Mouse (Mus musculus): ENCODE measurements around the gene Mtch2.
A peak's percentile ranks its signal among the peaks of the same experiment; 100 is the strongest.
"Not testable (repeated sequence)": the region's sequence is repeated elsewhere in the genome, so short reads cannot be mapped to it uniquely, and the experiment has no call there.

The Mtch2 gene

DNA sequence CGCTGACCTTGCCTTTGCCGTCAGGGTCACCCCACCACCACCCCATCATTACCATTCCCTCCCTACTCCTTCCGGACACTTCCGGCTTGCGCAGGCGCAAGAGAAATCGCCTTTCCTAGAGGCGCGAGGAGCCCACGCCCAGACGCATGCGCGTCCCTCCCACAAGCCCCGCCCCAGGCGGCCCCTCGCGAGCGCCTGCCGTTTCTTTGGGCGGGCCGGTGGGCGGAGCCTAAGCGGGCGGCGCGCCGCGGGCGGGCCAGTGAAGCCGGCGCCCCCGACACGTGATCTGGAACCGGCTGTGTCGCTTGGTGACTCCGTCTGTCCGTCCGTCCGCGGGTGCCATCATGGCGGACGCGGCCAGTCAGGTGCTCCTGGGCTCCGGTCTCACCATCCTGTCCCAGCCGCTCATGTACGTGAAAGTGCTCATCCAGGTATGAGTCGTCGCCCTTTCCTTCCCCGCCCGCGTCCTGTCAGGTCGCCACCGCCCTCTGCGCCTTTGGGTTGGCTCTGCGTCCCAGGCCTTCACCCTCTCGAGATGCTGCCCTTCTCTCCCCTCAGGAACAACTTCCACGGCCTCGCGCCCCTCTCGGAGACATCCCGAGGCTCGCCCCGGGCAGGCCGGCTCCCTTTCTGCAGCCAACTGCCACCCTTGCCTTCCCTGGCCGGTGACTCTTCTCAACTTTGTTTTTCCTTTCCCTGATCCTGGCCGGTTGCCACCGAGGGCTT, at the start of gene Mtch2:
Gene Mtch2 (plus strand): TSS at position 201 of the 726 bp plus-strand sequence.
- peak; percentile 99 for DNase-seq (ENCODE audit: low read depth, low spot score)

DNA sequence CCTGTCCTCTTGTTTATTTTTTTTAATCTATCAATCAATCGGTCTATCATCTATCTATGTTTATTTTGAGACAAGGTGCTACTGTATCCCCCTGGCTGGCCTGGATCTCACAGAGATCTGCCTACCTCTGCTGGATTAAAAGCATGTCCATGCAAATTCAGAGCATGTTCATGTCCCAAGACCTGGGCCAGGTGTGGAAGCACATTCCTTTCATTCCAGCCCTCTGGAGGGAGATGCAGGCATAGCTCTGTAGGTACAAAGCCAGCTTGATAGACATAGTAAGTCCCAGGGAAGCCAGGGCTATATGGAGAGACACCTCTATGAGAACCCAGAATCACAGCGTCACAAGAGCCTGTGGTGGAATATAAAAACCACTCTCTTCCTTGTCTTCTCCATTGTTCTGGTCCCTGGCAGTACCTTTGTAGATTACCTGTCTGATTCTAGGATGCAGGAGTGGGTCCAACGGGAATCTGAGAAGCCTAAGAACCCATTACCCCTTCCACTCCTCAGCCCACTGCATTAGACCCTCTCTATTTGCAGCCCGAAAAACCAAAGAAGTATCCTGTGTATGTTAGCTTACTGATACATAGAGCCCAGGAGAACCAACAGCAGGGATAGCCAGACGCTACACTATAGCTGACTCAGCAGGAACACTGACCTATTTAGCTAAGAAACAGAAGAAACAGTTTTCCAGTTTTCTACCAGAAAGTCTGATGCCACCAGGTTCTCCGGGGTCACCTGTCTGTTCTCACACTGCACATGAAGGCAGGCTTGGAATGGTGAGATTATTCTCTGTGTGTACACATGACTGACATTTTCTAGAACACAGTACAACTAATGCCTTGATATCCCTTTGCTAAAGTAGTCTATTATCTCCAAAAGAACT, 38.5 kb upstream of the Mtch2 start:
- DNase-seq (ENCODE audit: low read depth, low spot score), result no peak

DNA sequence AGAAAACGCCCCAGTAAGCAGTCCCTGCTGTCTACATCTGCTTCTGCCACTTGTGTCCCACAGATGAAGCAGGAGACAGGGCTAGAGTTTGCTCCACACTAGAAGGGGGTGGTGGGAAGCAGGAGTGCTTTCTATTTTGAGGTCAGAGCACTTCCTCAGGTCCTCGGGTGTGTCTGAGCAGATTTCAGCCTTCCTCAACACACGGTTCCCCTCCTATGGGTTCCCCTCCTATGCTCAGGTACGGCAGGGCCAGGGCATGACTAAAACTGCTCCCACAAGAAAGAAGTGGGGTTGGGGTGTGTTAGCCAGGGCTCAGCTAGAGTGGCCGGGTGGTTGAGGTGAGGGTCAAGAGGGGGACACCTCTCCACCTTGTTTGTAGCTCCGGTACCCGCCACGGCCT, 36.2 kb upstream of the Mtch2 start:
- no peak for DNase-seq (ENCODE audit: low read depth, low spot score)

DNA sequence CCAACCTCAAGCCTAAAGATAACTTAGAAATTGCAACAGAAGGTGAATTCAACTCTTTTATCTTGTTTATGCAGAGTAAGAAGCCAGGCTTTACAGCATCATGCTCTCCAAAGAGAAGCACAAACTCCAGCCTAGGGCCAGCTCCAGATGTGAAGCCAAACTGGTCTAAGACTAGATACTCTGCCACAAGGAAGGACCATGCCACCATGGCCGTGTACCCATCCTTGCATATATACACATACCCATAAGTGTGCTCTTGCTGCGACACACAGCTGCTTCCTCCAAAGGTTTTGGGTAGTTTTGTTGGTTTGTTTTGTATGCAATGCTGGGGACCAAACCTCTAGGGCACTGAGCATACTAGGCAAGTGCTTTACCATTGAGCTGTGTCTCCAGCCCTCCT, 31.7 kb upstream of the Mtch2 start:
- DNase-seq (ENCODE audit: low read depth, low spot score), result no peak

DNA sequence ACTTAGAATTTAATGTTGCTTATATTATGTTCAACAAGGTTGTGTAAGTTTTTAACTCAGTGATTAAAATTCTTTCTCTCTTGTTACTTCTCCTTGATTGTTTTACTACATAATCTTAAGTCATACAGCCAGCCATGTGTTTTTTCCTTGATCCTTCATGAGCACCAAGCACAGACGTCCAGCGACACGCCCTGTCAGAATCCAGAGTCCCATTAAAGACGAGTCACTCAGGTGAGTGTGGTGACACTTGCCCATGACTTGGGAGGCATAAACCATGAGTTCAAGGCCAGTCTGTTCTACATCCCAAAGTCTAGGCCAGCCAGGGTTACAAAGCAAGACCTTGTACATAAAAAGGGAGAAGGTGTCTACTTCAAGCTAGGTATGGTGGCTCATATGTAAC, 30.8 kb upstream of the Mtch2 start:
- DNase-seq (ENCODE audit: low read depth, low spot score), result no peak

DNA sequence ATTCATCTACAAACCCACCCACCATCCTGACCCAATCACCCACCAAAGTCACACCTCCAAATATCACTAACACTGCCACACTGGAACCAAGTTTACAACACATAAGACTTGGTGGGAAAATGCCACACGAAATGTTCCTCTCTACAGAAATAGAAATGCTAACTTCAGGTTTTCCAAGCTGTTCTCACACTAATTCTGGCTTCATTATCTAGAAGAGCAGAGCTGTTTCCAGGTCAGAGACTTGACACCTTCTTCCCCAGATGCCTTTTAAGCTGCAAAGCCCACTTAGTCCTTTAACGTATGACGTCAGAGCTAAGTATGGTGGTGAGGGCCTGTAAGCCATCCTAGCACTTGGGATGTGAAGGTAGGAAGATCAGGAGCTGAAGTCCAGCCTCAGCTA, 28.2 kb upstream of the Mtch2 start:
- DNase-seq (ENCODE audit: low read depth, low spot score), result no peak

DNA sequence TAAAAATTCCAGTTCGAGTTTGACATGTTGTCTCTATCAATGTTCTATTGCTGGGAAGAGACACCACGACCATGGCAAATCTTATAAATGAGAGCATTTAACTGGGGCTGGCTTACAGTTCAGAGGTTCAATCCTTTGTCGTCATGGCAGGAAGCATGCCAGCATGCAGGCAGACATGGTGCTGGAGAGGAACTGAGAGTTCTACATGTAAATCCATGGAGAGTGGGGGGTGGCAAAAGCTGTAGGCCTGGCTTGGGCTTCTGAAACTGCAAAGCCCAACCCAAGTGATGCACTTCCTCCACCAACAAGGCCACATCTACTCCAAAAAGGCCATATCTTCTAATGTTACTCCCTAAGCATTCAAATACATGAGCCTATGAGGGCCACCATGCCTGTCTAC, 26.1 kb upstream of the Mtch2 start:
- no peak for DNase-seq (ENCODE audit: low read depth, low spot score)

DNA sequence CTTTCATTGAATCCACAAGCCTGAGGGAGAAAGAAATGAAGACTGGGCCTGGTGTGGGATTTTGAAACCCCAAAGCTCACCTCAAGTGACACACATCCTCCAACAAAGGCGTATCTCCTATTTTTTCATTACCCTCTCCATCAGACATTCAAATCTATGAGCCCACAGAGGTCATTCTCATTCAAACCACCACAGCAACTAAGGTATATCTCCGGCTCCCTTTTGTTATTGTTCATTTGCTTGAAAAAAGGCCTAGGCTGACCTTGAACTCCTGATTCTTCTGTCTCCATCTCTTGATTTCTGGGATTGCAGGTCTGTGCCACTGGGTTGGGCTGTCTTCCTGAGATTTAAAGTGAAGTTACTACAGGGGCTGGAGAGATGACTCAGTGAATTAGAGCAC, 24.0 kb upstream of the Mtch2 start:
- no peak for DNase-seq (ENCODE audit: low read depth, low spot score)

DNA sequence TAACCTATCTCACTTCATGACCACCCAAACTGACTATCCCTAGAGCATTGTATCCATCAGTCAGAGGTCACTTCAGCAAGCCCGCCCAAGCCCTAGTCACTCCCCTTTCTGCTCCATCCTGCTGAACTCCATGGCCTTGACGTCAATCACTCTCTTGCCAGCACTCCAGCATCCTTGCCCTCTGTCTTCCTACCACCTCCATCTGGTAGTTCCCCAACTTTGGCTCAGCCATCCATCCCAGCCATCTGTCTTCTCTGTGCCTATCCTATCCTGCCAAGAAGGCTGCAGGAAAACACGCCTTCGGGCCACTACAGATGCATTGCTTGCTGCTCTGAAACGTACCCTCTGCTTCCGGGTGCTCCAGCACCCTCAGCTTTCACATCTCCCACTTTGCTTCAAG, 23.2 kb upstream of the Mtch2 start:
- no peak for DNase-seq (ENCODE audit: low read depth, low spot score)

DNA sequence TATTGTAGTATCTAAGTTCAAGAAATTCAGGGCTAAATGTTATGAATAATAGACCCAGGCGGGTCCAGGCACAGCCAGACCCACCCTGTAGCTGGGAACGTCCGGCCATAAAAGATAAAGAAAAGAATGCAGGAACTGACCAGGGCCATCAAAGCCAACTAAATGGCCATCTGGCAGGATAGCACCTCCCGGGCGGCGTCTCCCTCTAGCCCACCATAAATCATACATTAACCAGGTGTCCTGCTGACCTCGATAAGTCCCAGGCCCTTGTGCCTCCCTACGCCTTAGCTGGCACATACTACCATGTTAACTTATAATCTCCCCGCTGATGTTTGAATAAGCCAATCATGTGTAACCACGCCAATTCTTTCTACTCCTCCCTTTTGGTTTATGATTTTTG, 22.4 kb upstream of the Mtch2 start:
- not testable (repeated sequence) for DNase-seq (ENCODE audit: low read depth, low spot score)

DNA sequence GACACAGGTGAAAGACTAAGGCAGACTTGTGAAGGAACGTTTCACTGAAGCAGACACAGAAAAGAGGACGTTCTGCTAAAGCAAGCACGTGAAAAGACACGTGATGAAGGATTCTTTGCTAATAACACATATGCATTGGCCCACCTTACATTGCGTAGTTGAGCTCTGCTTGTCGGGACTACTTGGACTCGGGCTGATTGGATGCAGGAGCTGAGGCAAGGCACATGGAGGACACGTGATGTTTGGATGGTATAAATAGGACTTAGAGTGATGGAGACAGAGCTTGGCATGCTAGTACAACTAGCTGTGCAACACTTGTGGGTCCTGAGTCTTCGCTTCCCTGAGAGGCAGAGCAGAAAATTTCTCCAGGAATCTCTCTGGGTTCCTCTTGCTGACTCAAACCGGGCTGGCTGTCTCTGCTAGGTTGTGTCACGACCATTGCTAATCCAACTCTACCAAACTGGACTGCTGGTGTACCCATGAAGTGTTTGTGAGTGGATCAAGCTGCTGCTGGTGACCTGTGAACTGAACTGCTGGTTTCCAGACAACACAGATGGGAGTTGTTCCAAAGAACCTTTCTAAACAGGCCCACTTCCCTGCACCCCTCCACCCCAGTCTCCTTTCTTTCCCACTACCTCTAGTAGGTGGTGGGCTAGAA, 21.3 kb upstream of the Mtch2 start:
- no peak for DNase-seq (ENCODE audit: low read depth, low spot score)

DNA sequence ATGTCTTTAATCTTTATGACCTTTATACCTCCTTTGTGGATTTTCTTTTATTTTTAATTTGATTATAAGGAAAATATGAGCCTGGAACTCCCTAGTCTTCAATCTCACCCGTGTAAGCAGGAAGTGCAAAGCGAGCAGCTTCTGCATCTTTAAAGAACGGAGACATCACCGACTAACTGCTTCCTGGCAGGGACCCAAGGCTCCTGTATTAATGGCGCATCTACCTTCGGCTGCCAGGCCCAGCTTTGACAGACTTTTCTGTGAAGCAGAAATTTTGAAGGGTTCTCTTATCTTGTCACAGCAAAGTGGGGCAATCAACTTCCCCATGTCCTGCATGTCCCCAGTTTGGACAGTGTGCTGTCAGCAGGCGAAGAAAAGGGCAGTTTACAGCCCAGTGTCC, 18.2 kb upstream of the Mtch2 start:
- no peak for DNase-seq (ENCODE audit: low read depth, low spot score)

DNA sequence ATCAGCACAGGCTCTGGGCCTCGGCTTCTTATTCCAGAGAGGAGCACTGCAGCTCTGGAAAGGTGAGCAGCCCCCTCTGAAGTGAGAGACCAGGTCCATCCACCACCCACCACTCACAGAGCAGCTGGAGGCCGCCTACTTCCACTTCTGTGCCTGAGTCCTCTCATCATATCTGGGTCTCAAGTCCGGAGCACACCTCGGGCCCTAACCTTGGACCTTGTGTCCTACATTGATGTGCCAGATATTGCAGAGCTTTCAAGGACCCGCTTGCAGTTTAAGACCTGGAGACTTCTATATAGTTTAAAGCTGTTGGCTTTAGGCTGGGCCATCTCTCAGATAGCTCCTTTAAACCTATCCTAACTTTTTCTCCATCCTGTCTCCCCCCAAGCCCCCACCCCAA, 13.5 kb upstream of the Mtch2 start:
- DNase-seq (ENCODE audit: low read depth, low spot score), result no peak

DNA sequence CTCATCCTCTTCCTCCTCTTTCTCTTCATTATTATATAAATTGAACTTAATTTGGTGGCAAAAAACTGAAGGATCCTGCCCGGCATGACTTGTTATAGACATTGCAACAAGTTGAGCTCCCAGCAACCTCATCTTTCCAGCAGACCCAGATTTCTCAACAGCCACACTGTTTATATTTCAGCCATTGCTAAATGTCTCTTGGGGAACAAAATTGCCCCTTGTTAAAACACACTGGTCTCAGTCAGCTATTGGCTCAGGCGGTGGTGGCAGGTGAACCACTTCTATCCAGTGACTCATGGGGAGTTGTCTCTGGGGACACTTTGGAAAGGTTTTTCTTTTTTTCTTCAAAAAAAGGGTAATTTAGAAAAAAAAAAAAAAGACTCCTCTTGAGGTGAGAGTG, 8.3 kb upstream of the Mtch2 start:
- DNase-seq (ENCODE audit: low read depth, low spot score), result no peak

DNA sequence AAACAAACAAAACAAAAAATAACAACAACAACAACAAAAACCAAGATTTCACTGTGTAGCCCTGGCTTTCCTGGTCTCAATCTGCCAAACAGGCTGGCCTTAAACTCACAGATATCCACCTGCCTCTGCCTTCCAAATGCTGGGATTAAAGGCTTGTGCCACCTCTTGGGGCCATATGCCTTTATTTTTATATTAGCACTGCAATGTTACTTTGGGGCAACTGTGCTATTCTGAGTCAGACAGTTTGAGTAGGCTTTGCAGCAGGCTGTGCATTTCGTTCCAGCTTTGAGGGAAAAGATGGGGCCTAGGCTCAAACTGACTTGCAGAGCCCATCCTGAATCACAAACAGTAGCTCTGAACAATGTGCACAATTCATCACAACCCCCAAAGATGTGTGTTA, 3.3 kb upstream of the Mtch2 start:
- DNase-seq (ENCODE audit: low read depth, low spot score), result no peak

DNA sequence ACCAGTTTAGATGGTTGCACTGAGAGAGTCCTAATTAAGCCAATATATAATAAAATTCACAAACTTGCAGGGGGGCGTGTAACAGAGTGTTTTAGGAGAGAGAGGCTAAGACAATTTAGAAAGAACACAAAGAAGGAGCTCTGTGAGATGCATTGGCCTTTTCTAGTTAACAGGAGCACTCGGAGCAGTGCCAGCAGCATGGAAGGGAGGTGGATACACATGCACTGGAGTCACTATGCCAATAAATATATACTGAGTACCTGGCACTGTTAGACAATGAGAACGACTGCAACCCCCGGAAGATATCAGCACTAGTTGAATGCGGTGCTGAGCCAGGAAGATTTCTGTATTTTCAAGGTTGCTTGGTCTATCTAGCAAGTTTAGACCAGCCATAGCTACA, 2.7 kb upstream of the Mtch2 start:
- no peak for DNase-seq (ENCODE audit: low read depth, low spot score)

DNA sequence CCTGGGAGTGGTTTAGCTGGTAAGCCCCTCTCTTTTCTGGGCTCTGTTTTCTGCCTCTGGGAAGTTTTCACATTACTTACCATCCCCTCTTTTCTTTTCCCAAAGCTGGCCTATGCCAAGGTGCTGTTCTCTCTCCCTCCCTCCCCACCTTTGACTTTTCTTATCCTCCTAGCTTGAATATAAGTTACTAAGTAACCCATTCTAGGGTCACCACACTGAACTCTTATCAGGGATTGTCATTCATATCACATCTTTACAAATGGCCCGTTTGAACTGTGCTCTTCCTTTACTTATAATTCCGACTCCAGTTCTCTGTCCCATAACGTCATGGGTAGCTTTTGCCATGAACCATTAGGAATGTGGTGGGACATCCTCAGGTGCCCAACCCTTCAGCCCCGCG, 1.7 kb upstream of the Mtch2 start:
- DNase-seq (ENCODE audit: low read depth, low spot score), result no peak

DNA sequence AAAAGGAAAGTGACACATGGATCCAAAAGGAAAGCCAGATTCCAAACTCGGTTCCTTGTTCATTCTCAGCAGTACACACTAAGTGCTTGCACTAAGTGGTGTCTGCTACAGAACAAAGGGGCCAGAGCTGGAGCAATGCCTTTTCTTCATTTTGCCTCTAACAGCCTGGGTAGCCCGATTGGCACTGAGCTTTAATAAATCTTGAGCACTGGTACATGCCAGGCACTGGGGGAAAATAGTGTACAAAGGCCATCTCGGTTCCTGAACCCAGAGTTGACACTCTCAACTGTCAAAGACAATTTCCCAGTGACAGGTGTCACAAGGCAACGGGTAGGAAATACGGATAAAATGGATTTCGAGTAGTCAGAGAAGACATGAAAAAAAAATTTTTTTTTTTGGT, 784 bp upstream of the Mtch2 start:
- DNase-seq (ENCODE audit: low read depth, low spot score), result no peak

DNA sequence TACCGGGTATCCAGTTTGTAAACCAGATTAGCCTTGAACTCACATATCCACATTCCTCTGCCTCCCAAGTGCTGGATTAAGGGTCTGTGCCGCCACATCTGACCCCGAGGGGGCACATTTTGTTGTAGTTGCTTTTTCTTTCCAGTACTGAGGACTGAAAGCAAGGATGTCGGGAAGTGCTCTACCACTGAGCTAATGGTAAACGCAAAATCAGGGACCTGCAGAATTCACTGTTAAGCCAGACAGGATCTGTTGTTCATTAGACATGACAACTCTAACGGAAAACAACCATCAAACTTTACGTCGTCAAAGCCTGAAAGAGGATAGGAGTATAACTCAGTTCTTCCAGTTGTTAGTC, 379 bp upstream of the Mtch2 start:
- DNase-seq (ENCODE audit: low read depth, low spot score), result no peak

DNA sequence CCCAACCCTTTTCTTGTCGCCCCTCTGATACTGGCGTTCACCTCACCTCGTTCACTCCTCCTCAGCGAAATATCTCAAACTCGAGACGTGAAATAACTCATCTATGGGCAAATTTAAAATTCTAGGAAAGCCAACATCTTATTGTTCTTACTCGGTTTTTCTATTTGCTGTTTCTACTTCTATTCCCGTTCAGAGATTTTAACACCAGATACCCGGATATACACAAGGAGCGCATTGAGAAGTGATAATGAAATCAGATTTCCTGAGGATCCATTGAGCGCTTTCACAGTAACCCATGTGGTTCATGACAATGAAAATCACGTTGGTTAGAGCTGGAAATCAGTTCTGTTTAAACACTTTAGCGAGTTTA, 711 bp downstream of the Mtch2 start:
- no peak for DNase-seq (ENCODE audit: low read depth, low spot score)

DNA sequence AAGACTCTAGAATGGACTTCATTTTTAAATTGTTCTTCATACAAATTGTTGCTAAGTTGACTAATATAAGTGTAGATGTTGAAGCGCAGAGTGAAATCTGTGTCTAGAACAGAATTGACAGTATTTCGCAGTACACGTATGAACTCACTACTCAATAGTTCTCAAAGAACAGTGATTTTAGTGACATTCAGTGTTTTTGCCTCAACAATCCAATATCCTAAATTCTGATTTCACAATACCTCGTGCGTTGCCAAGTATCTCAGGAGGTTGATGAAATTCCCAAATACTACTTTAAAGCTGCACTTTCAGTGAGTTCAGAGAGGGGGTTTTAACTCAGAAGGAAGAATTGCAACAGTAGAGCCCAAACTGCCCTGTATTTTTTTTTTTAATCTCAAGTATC, 1.4 kb downstream of the Mtch2 start:
- no peak for DNase-seq (ENCODE audit: low read depth, low spot score)

DNA sequence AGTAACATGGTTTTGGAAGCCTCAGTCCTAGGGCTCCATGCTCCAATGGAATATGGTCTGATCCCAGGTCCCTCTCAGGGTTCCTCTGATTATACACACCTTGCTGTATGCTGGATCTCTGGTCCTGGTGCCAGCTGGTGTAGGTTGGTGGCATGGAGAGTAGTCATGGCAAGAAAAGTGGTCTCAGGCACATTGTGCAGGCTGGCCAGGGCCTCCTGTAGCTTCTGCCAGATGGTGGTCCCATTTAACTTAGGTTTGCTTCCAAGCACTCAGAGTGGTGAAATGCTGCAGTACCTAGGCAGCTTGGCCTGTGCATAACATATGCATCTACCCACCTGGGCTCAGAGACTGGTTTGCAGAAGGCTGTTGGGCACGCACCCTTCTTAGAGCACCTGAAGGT, 3.4 kb downstream of the Mtch2 start:
- DNase-seq (ENCODE audit: low read depth, low spot score), result no peak

DNA sequence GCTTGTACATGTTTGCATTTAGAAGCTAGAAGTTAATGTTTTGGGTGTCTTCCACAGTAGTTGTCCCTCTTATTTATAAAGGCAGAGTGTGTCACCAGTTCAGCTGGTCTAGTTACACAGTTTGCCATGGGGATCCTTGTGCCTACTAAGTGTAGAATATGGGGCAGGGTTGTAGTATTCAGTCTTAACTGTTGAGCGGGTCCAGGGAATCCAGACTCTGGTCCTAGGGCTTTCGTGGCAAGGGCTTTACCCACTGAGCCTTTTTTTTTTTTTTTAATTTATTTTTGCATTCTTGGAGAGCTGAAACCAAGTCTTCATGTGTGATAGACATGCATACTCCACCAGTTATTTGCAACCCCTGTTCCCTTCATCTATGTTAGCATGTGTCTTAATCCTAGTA, 14.5 kb downstream of the Mtch2 start:
- no peak for DNase-seq (ENCODE audit: low read depth, low spot score)

All from skeletal muscle tissue, adult 2 months (tissue).